Mouse (Mus musculus): ENCODE measurements at regions not wholly inside any gene's neighbourhood (a gene's known extent, or its start where the extent isn't known, plus 50 kb on each side); places are given as distances from the start of the nearest gene placed in this dataset.

DNA sequence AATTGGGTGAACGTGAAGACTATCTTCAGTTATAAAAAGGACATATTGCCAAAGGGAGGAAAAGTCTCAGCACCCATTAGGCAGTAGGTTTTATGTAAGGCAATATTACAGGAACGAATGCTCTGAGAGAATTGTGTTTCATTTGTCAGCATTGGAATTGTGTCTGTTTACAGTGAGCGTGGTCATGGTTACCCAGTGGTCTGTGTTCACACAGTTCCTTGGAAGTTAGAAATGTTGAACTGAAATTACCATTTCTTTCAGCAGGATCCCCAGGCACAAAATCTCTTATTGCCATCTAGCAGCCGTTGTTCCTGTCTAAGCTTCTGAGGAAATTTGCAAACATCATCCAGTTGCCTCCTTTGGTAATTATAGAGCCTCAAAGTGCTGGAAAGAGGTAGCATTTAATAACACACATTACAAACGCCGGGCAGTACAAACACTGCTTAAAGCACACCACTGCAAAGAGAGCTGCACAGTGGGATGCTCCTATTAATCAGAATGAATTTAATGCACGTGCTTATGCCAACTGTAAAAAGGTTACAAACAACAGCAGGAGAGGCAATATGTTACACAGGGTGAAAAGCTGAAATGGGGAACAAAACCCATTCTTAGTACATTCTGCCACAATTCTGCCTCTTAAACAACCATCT lies 555.4 kb upstream of the Marcks start:
- no peak for DNase-seq

DNA sequence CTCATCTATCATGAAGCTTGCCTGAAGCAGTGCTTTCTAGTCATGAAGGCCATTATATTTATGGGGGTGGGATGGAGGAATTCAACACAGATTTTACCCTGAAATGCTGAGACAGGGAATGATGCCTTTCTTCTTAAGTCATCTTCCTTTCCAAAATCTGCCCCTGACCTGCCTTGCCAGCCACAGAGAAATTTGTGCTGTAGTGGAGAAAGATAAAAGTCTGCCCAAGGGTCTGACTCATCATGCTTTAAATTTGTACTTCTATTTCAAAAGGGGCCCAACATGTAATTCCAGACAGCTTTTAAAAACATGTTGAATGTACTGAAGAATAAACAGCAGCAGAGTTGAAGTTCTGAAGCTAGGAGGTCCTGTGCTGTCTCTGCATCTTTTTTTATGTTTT lies 554.1 kb upstream of the Marcks start:
- DNase-seq, result no peak

DNA sequence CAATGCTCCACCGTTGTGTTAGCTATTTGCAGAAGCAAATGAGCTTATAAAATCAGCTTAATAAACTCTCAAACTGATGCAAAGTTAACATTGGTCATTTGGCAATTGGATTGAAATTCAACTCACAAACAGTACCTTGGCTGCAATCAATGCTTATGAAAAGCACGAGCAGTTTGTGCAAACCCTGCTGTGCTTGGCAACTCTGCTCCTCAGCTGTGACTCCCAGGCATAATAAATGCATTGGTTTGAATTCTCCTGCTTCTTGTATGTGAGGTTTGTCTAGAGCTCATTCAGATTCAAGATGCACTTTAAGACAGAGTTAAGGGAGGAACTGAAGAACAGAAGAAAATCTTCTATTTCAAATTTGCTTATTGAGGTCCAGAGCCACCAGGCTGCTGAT lies 553.2 kb upstream of the Marcks start:
- DNase-seq, result peak; percentile 10

DNA sequence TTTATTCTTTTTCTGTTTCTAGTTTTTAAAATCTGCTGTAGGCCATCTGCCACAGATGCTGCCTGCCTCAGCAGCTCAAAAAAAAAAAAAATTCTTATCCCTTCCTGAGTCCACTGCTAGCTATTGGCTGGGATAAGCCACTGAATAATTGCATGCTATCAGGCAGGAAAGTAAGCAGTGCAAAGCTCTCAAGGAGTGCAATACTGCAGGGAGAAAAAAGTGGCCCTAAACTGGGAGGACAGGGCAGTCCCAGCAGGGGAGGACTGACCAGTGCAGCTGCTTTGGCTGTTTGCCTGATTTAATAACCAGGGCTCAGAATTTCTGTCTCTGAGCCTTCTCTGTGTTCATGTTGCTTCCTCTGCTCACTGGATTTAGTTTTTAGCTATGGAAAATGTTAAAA lies 544.4 kb upstream of the Marcks start:
- DNase-seq, result no peak

DNA sequence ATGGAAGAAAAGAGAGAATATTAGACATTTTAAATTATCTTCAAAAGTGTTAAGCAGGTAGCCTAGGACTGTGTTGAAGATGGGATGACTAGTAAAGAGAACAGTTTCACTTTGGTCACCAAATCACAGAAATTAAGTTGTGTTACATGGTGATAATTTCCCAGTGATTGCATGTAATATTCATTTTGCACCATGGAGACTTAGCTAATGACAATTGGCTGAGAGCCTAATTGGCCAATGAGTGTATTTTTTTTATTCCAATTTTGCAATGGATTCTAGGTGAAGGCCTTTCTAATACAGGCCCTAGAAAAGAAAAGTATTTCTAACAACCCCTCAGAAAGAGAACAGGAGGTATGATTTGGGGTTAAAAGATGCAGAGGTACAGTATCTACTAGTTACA lies 541.9 kb upstream of the Marcks start:
- DNase-seq, result no peak

DNA sequence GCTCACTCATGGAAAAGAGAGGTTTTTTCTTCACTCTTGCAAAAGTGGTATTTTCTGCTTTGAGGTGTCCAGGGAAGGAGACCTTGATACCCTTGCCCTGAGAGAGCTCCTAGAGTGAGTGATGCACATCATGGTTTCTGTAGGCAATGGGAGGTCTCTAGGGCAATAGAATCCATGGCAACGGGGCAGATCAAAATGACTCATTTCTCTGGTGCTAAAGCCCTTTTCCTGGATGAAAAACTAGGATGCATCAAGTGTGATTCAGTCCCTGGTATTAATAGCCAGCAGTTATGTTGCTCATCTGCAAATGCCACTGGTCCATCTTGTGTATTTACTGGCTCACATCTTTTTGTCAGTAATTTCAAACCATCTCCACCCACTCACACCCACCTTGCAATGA lies 539.1 kb upstream of the Marcks start:
- DNase-seq, result no peak

DNA sequence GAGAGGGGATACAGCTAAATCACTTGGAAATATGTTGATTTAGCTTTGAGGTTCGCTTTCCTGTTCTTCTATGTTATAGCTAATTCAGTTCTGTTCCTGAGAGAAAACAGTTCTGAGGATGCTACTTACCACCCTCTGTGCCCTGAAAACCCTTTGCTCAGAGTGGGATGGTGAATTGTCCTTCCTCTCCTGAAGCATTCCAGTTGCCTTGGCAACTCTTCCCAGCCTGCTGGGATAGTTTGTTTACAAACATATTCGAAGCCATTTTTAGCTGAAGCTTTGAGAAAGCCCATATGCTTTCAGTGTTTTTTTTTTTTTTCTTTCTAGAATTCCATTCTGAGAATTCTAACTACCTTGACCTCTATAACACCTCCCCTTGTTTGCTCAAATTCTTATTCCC lies 530.1 kb upstream of the Marcks start:
- no peak for DNase-seq

DNA sequence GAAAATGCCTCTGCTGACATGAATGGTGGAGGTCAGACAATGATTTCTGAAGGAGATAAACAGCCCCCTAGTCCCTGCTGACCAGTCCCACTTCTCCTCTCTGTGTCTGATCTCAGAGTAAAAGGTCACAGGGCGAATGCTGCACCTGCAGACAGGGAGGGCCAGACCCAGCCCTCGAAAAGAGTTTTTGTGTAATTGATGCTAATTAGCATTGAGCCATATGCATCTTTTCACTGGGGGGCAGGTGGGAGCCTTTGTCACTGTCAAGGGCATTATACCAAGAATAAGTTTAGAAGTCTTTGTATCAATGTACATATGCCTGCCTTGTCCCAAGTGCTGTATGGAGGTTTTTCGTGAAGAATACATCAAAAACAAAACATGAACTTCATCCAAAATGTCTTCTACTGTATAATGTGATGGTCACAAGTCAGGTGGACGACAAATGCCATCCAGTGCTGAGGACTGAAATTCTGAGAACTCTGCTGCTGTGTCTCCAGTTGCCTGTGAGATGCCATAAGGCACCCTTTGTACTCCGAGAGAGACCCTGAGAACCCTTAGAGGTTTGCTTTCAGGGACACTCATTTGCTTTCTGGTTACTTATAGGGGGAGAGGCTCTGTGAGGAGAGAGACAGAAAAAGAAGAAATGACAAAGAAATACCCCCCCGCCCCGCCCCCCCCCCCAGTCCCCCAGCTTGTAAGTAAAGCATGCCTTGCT lies 528.5 kb upstream of the Marcks start:
- no peak for DNase-seq

DNA sequence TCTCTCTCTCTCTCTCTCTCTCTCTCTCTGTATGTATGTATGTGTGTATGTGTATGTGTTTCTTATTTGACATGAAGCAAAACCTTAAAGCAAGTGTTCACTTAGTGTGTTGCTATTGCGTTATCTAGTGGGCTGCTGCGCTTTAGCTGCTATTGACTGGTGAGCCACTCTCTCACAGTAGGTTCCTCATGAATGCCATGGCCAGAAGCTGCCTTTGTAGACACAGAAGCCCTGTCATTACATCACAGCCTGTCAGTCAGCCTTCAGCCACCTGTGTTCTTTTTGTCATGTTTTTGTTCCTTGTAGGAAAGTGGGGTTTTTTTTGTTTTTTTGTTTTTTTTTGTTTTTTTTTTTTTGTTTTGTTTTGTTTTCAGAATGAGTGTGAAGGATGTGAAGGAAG lies 527.8 kb upstream of the Marcks start:
- no peak for DNase-seq

DNA sequence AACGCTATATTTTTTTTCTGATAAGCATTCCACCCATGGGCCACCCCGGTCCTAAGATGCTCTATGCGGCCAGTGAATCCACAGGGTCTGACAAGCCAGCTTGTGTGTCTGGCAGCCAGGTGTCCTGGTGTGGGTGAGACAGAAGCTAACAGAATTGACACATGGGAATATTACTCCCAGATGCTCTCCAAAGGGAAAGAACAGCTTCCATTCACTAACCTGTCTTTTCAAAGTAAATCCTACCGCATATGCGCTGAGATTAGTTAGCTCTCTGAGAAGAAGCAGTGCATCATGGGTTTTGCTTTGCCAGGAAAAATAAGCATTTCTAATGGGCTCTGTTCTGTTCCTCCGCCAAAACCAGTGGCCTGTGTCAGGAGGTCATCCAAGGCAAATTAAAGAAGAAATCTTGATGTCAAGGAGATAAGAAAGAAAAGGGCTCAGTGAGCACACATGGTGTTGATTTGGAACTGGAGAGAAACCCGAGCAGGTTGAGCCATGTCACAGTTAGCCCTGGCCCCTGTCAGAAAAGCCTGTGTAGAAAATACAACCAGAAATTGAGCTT lies 498.4 kb upstream of the Marcks start:
- no peak for DNase-seq

DNA sequence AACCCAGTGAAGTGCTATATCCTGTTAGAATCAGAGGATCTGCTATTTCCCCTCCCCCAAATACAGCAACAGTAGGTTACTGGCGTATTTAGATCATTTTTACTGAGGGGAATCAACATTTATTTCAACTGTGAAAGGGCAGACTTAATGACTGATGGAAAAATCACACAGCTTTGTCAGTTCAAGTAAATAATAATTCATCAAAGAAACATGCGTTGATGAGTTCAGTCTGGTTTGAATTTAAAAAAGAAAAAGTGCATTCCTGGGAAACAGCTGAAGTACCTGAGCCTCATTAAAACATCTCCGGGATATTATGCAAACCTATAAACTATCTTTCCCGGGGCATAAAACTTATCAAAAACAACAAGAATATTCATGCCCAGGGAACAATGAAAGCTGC lies 497.7 kb upstream of the Marcks start:
- no peak for DNase-seq

DNA sequence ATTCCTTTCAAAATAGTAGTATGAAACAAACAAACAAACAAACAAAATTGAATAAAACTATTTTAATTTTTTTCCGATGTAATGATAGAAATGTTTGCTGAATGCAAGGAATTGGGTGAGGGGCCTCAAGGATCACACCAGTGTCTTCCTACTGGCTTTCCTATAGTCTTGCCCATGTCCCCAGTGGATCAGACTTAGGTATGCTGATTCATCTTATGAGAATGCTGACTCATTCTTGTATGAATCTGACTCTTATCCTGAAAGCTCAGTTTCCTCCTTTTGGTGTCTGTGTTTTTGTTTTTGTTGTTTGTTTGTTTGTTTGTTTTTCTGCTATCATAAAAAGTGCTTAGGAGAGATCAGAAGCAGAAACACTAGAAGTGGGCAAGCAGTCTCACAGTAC lies 491.7 kb upstream of the Marcks start:
- DNase-seq, result no peak

DNA sequence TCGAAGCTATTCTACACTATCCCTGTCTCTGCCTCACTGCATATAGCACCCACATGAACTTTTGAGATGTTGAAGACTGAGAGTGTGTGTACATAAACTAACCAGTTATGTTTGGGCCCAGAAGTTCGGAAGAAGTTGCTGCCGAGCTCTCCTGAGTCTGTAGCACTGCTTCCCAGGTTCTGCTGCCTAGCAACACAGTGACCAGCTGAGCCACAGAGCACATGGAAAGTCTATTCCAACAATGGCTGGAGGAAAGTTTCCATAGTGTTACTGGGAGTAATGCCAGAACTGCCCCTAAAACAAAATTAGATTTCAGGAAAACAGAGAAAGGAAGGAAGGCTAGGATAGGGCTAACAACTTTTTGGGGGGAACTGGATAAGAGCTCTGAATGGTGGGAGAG lies 489.2 kb upstream of the Marcks start:
- DNase-seq, result no peak

DNA sequence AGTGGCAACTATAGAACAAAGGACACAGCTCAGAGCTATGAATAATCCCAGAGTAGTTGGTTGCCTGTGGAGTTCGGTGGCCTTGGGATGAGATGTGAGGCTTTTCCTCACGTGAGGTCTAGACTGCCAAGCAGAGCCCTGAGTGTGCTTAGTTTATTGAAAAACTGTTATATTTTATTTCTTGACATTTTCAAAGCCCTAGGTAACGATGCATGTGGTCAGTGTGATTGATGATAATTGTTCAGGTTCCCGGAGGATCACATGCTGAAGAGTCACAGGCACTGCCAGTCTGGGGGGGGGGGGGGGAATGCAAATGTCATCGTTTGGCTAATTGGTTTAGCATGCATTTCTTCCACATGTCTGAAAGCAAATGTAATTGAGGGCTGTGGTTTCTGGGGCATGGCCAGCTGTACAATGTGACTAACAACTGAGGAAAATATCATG lies 488.1 kb upstream of the Marcks start:
- DNase-seq, result no peak

DNA sequence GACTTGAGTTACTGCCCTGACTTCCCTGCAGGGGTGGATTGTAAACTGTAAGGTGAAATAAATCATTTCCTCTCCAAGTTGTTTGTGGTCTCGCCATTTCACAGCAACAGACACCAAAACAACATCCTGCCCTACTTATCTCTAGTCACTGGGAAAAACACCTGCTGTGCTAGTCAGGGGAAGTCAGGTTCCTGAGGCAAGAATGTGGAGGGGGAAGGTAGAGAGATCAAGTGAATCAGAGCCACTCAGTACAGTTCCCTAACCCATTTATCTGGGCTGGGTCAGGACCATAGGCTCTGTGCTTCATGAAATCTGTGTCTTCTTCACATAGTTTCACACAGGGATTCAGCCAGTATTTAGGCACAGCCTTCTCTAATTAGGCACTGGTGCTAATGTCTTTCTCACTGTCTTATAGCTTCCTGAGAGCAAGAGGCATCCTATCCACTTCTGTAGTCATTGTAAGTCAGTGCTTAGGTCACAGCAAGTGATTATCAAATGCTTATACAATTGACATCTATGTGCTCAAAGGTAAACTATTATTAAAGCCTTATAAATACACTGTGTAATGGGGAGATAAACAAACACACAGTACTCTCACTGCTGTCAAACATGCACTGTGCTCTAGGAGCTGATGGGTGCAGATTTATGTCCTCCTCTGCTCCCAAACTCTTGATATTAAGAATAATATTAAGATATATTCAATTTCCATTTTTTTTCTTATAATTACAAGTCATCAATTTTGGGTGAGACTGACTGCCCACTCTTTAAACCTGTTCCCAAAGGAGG lies 487.4 kb upstream of the Marcks start:
- no peak for DNase-seq

DNA sequence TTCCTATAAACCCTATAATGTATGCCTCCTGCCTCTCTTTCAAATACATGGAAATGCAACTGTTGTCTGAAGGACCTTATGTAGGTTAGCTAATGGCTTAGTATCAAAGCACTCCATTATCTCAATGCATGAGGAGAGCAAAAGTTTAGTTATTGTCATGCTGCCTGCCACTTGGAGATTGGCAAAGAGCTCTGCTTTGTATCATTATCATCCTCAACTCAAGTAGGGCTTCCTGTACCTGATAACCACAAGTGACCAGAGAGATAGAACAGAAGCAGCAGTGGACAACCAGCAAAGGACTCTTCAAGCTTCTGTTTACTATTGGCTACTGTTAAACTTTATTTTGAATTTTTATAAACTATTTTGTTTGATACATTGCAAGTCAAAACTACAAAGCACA lies 484.3 kb upstream of the Marcks start:
- no peak for DNase-seq

DNA sequence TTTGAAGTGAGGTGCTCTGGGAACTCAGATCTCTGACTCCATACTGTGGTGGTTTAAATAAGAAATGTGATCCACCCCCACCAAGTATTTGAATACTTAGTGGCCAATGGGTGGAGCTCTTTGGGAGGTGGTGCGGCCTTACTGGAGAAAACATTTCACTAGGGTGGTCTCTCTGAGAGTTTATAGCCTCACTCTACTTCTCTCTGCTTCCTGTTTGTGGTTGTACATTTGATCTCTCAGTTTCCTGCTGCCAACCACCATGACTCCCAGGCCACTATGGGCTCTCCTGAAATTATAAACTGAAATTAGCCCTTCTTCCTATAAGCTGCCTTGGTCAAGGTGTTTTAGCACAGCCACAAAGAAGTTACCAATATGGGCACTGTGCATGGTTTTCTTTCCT lies 479.9 kb upstream of the Marcks start:
- no peak for DNase-seq

DNA sequence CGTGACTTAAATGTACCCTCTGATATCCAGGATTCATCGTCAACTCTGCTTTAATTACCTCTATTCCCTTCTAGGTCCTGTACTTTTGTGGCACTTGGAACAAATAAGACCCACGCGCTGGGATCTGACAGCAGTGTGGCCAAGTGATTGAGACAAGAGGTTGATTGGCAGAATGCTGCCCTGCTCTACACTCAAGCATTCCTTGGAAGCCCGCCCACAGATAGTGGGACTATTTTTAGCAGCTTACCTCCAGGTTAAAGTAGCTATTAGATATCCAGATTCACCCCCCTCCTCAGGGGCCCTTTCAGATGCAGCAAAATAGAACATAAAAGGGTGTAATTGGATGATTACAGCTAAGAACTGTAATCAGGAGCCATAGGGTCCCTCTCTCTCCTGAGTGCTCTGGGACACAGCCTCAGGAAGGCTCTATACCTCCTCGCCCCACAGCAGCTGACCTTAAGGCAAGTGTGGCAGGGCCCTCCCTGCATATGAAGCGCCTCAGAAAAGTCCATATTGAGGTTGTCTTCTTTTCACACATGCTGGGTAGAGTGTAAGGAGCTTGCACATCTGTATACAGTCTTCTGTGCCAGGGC lies 479.1 kb upstream of the Marcks start:
- no peak for DNase-seq

DNA sequence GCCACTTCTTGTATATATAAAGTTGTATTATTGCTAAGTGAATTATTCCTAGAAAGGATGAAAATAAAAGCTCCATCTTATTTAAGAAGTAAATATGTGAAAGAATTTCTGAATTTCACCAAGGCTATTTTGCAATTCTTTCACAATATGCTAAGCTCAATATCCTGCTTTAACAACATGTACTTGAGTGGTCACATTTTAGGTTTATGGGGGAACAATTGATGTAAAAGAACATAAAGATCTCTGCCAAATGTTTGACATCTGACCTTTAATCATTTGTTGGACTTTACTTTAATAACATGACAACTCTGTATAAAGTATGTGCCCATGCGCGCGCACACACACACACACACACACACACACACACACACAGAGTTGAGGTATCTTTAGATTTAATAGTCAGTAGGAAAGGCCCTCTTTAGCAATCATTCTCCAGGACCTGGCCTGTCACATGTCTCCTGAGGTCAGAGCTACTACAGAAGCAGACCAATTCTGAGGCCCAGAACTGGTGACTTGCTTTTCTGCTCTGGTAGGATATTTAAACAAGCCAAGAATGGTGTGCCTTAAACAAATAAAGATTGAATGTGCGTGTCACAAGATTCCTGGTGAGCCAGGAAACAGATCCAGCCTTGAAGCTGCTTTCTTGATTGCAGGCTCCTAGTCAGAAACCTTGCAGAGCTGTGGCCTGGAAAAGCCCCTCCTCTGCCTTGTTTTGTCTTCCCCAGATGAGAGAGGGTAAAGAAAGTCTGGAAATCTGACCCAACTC lies 477.4 kb upstream of the Marcks start:
- no peak for DNase-seq

DNA sequence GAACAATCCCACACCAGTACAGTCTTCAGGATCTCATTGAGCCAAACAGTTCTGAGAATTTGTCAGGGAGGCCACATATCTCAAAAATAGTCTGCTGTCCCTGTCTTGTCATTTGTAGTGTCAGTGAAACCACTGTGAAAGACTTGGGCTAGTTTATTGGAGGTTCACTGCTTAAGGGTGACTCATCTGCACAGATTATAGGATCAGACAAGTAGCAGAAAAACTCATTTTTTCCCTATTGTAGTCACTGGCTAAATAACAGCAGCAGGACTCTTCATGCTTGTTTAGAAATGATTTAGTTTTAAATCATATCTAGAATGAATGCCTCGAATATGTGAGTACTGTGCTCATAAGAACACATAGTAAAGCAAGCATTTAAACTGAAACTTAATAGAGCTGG lies 475.2 kb upstream of the Marcks start:
- no peak for DNase-seq

DNA sequence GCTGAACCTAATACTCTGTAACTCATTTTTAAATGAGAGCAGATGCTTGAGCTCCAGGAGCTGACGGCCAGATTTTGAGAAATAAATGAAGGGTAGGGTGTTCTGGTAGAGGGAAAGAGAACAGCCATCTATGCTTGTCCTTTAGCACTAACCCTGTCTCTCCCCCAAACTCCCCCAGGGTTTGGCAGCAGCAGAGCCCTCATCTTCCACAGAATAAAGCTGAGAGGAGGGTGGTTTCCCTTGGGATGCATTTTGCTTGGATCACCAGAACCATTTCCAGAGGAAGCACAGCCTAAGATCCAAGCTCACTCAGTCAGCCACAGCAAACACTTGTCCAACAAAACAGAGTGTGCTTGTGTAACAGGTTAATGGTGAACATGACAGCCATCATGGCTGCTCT lies 464.8 kb upstream of the Marcks start:
- no peak for DNase-seq

DNA sequence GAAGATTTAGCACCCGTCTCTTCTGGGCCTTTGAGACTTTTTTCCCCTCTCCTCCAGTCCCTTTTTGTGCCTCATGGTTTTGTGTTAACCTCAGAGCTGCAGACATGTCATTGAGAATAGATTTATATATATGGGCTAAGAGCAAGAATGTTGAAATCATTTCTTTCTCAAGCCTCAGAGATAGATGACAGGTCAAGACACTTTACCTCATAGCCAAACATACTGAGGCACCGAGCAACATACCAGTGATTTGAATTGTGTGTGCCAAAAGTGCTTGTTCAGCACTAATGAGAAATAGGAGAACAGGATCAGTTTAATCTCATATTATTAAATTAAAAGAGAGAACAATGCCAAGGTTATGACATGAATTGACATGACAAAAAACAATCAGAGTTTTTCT lies 464.2 kb upstream of the Marcks start:
- DNase-seq, result no peak

DNA sequence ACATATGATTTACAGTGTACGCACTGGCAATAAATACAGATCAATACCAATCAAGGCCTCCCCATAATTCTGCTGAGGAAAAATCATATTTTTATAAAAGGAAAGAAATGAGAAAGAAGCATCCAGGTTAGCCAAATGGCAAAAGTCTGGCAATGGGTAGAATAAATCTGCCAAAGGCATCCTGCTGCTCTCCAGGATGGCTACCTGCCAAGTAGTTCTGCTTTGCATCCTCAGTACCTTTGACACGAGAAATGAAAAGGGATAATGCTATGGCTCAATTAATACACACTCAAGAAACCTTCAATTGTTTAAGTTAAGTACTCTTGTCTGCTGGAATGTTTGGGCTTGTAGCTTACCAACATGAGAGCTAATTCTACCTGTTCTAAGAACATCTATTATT lies 451.2 kb upstream of the Marcks start:
- peak; percentile 39 for DNase-seq
